Mouse (Mus musculus) c-Kit-positive CD71-positive TER-119-negative erythroid progenitor cells, embryonic 14.5 days (primary cell): ENCODE results near the gene Efnb2.

Experiments
- DNase-seq: peaks from one replicate; pipeline ENCODE4 v3.0.0-alpha.2; 2013; ENCODE audit warnings: low read depth

Efnb2 gene

DNA sequence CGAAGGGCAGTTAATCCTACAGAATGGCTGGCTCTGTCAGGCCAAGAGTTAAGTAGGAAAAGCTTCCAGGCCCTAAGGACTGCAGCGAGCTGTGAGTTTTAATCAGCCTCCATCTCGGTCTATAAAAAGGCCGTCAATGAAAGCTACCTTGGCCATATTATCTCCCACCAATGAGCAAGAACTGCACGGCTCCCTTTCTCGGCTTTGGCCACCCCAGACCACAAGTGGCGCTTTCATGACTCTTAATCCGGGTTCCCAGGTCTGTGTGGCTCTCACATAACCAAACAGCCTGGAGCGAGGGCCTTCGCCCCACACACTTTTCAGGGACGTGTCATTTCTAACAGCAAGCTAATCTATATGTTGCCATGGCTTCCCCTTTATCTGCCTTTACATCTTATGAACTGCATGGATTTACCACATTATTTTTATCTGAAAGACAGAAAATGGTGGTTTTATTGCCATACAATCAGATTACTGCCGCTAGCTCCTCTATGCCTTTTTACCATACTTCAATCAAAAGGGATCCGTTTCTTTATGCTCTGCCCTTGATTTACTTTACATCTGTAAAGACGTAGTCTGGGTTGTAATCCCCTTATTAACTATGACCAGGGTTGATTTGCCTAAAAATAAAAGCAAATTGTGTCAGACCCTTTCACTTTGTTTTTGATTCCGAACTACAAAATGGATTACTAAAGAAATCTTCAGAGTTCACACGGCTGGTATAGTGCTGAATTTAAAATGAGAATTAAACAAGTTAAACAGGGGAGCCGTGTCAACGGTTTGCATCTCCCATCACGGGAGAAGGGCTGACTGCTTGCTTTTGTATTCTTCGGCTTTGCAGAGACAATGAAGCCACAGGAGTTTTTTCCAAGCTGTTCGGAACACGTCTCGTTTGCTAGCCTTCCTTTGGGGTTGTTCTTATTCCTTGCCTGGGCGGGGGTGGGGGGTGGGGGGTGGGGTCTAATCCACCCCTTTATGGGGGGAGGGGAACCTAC lies 5.4 kb downstream of the Efnb2 start:
- DNase-seq: no peak

- no peak for DNase-seq
Observed at GRCm38 (mm10) chr8:8653906-8654489, 7.0 kb downstream of the Efnb2 start.

DNA sequence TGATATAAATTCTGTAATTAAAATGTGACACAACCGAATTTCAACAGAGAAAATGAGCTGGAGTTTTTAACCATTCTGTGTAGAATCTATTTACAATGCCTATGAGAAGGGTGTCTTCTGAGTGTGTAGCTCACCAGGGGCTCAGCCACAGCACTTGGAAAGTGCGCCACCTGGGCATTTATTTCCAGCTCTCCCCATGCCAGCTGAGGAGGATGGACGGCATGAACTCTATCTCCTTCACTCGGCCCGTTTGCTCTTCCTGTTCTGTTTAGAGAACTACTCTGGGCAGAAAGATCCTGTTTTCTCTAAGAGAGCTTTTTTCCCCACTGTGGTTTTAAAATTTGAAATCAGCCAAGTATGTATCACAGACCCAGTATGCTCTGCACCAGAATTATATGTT lies 7.7 kb downstream of the Efnb2 start:
- no peak for DNase-seq

DNA sequence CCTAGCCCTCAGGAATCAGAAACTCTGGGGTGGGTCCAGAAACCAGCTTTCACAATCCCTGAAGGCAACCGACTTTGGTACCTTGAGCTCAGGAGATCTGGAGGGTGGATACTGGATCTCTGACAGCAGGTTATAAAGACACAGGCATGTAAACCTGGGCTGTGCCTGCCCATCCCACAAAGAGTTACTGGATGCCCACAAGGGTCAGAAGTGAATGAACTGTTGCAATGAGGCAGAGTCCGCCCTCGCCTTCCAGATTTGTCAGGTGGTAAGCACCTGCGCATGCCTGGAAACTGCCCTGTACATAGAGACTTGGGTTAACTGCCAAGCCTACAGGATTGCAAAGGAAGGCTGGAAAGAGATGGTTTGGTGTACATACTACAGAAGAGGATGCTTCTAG lies 8.7 kb downstream of the Efnb2 start:
- DNase-seq: no peak

- DNase-seq: no peak
Observed at GRCm38 (mm10) chr8:8649944-8650343, 11.1 kb downstream of the Efnb2 start.

DNA sequence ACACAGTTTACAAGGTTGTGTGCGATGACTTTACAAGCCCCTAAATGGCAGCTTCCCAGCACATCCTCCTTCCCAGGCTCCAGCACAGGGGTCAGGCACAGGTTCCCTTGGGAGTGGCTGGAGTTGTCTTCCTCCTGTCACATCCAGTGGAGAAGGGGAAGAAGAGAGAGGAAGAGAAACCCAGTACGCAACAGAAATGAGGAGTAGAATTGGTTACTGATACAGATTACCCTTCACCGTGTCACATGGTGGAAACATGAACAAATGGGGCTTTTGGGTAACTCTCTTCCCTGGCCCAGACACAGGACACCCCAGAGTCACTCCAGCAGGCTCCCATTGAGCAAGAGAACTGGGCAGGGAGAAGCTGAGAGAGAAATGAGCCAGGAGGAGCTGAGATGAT lies 11.5 kb downstream of the Efnb2 start:
- DNase-seq: no peak

DNA sequence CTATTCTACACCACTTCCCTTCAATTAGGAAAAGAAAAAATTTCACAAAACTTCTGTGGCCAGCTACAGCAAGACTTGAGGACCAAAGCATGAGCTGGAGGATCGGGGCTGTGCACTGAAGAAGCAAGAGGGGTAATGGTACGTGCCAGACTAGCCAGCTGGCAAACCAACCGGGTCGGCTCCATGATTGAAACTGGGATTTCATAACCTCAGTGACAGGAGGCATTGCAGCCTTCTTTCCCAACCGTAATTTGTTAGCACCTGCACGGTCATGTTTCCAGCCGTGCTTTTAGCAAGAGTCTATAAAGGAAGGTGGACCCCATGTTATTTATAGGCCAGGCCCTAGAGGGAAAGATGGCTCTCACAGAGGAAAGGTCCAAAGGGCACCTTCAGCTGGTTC lies 12.4 kb downstream of the Efnb2 start:
- DNase-seq: no peak

- no peak for DNase-seq
Observed at GRCm38 (mm10) chr8:8647824-8648223, 13.2 kb downstream of the Efnb2 start.

DNA sequence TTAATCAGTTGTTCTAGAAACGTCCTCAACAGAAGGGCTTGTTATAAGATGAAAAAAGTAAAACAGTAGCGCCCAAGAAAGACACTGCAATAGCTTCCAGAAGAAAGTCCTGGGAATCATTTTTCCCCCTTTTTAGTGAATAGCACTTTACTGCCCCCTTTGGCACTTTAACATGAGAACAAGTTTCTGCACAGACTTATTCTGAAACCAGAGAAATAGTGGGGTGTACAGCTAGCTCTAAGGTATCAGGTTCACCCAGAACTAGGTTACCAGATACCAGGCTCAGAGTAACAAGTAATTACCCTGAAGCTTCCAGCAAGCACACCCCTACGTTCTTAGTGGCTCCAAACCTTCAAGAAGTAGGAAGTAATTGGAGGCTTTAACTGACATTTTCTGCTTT lies 13.7 kb downstream of the Efnb2 start:
- DNase-seq: no peak

- no peak for DNase-seq
Observed at GRCm38 (mm10) chr8:8644160-8644915, 16.7 kb downstream of the Efnb2 start.

- no peak for DNase-seq
Observed at GRCm38 (mm10) chr8:8640264-8640588, 20.8 kb downstream of the Efnb2 start.

- DNase-seq: no peak
Observed at GRCm38 (mm10) chr8:8639569-8640263, 21.3 kb downstream of the Efnb2 start.

GRCm38 (mm10) chr8:8631394-8631793 lies 29.6 kb downstream of the Efnb2 start:
- DNase-seq: no peak

DNA sequence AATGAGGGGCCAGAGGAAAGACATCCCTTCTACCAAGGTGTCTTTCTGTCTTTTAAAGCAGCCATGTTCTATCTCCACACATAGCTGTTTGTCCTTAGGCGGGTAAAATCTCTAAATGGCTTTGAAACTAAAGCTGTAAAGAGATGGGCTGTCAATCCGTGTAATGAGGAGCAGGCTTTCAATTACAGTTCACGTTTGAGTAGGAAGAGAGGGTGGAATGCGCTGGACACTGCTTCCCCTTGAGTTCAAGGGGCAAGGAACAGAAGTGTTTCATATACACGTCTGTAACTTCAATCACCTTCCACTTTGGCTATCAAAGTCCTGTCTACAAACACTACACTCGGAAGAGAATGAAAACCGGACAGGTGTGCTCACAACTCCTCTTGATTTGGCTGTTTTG lies 37.0 kb downstream of the Efnb2 start:
- no peak for DNase-seq

DNA sequence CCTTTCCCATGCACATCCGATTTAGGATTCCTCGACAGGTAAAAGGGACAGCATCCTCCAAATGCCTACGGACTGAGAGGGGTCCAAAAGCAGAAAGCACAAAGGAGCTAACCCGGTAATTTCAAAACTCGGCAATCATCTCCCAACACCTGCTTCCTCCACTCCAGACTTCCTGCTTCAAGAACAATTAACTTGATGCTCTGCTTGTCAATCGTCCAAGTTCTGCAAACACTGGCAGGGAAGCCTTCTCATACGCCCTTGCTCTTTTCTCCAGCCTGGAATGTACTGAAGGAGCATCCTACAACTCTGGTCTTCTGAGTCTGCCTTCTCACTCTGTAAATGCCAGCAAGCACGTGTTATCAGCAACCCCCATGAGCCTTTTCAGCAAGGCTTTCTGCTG lies 37.6 kb downstream of the Efnb2 start:
- no peak for DNase-seq

- DNase-seq: no peak
Observed at GRCm38 (mm10) chr8:8622476-8622875, 38.6 kb downstream of the Efnb2 start.

- DNase-seq: no peak
Observed at GRCm38 (mm10) chr8:8622031-8622430, 39.0 kb downstream of the Efnb2 start.

- DNase-seq: no peak
Observed at GRCm38 (mm10) chr8:8621236-8621917, 39.7 kb downstream of the Efnb2 start.

DNA sequence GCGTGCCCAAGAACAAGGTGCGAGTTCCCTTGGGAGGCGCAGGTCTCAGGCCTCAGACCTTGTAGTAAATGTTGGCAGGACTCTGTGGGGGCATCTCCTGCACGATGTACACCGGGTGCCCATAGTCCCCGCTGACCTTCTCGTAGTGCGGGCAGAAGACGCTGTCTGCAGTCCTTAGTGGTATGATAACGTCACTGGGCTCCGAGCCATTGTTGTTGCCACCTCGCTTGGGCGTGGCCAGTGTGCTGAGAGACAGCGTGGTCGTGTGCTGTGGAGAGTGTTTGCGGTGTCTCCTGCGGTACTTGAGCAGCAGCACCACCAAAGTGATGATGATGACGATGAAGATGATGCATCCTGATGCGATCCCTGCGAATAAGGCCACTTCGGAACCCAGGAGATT lies 40.5 kb downstream of the Efnb2 start:
- no peak for DNase-seq

DNA sequence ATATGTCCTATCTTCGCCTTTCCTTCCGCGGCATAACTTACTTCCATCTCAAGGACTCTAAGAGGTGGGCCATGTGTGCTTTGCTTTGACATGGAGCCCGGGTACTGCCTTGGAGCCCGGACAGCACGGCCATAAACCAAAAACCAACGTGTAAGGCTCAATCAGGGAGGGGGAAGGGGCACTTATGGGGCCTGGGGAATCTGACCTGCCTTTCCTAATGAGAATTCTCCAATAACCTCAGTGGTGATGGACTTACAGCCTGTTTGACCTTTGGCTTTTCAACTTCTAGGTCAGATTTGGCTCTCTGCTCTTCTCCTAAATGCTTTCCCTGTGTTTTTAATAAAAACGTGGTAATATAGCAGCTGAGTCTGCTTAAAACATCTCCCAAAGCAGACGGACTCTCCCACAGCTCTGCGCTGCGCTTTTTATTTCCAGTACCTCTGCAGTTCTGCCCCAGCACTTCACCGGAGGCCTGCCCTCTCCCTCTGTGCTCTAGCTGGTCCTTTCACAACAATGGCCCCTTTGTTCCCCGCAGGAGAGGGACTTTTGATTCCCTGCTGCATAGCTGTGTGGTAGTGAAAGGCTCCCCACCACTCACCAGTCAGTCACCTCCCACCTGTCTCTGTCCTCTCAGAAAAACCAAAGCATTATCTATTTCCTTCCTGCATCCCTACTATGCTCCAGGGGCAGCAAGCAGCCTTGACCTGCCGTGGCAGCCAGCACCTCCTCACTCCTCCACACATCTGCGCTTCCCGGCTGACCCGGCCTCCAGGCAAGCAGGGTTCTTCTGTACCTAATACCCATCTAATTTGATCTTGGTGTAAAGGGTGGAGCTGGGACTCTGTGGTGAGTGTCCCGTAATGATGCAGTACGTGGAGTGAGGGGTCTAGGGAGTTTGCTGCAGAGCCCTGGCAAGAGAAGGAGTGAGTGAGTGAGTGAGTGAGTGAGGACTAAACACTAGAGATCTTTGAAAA lies 41.5 kb downstream of the Efnb2 start:
- DNase-seq: no peak

- no peak for DNase-seq
Observed at GRCm38 (mm10) chr8:8613844-8614243, 47.2 kb downstream of the Efnb2 start.
